Mouse (Mus musculus): ENCODE measurements around the gene Klhl29.

- TF ChIP-seq CTCF (conservative IDR thresholded peaks at IDR 0.05; ENCODE audit: low read length) = no peak
- TF ChIP-seq POU5F1 (IDR thresholded peaks at IDR 0.05; ENCODE audit: borderline replicate concordance, low read length) = no peak
- TF ChIP-seq NANOG (IDR thresholded peaks at IDR 0.05; ENCODE audit: borderline replicate concordance, low read length) = no peak; the same call in 1 of the 2 replicates
Observed at GRCm38 (mm10) chr12:5226676-5227654, 148.5 kb downstream of the Klhl29 start.

All from E14TG2a.4 (cell line).